Mouse (Mus musculus) fat pad, adult 2 months (tissue): ENCODE data around the gene Ear14.
"Not testable (repeated sequence)": the region's sequence is repeated elsewhere in the genome, so short reads cannot be mapped to it uniquely, and the experiment has no call there.

Source experiments
- DNase-seq: peaks from one replicate; pipeline ENCODE4 v3.0.0-alpha.2; 2011; ENCODE audit warnings: low read depth, low spot score; ENCODE audit errors: extremely low read depth

The Ear14 gene

DNA sequence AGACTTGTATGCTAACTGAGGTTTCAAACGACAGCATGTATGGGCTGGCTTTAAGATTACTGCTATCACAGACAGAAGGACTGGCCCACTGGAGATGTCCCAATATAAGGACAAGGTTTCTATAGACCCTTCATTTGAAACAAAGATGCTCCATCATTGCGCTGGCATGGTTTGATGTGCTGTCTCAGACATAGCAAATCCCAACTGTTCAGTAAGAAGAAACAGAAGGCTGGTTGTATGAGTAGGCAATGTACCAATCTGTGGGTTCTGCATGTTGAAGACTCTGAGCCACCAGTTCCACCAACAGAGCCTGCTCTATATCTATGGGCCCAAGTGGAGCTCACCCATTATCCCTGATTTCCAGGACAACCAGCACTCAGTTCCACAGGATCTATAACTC lies at the start of gene Ear14:
Ear14 (plus strand) TSS at position 277 of the 400 bp plus-strand sequence.
- no peak for DNase-seq

- DNase-seq, result no peak
Measured at GRCm38 (mm10) chr14:51156056-51156735, 47.0 kb upstream of the Ear14 start.

GRCm38 (mm10) chr14:51156736-51157068 lies 46.5 kb upstream of the Ear14 start:
- no peak for DNase-seq

GRCm38 (mm10) chr14:51157072-51157471 lies 46.1 kb upstream of the Ear14 start:
- DNase-seq, result no peak

GRCm38 (mm10) chr14:51161976-51162375 lies 41.2 kb upstream of the Ear14 start, which contains the start of gene Rnase2b:
TSS of gene Rnase2b (plus strand) at chr14:51162260.
- DNase-seq, result not testable (repeated sequence)

DNA sequence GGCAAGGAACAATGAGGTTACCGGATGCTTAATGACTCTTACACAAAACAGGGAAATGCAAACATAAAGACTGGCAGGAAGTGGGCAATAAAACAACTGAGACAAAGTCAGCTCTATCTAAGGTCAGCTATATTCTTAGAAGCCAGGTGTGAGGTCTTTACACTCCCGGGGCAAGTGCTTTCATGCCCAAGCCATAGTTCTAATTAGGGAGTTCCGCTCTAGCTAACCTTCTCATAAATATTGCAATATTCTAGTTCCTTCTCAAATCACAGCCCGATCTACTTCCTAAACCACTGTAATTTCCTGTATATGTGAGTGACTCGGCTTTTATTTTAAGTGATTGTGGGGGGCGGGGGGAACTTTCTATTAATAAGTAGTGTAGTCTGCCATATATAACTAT lies 39.9 kb upstream of the Ear14 start:
- DNase-seq, result not testable (repeated sequence)

GRCm38 (mm10) chr14:51165435-51165834 lies 37.8 kb upstream of the Ear14 start:
- DNase-seq, result no peak

DNA sequence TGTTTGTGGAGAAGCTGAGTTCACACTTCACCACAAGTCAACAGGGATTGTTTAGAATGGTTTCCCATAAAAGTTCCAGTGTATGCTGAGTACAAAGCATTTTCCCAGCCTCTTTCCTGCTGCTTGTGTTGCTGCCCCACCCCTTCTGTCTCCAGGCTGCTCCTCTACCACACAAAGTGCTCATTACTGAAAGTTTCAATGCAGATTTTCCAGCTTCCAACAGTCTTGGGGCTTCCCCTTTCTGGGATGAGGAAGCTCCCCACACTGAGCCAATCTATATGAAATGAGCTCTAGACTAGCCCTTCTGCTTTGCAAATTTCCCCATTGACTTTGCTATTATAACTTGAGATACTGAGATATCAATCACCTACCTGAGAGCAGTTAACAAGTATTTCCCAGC lies 37.1 kb upstream of the Ear14 start:
- DNase-seq, result no peak

- DNase-seq, result not testable (repeated sequence)
Measured at GRCm38 (mm10) chr14:51172095-51172865, 30.9 kb upstream of the Ear14 start.

DNA sequence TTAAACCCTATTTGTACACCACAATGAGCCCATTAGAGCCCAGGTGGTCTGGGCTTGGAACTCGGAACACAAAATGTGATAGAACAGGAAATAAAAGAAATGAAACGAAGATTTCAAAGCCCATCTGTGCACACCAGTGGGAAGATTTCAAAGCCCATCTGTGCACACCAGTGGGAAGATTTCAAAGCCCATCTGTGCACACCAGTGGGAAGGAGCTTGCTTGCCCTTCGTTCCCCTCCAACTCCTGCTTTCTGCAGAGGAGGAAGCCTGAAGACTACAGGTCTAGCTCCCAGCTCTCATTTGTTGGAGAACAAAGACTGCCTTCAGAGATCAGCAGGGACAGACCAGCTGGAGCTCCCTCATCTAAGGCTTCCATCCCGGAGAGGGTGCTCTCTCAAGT lies 30.2 kb upstream of the Ear14 start:
- not testable (repeated sequence) for DNase-seq

GRCm38 (mm10) chr14:51173843-51174242 lies 29.3 kb upstream of the Ear14 start:
- no peak for DNase-seq

DNA sequence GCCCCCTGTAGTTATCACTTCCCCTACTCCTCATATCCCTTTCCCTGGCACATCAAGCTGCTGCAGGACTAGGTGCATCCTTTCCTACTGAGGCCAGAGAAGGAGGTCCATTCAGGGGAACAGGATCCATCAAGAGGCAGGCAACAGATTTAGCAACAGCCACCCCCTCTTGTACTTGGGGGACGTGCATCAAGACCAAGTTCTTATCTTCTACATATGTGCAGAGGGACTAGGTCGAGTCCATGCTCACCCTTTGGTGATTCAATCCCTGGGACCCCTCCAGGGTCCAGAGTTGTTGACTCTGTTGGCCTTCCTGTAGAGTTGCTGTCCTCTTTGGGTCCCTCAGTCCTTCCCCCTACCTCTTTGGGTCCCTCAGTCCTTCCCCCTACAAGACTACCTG lies 22.1 kb upstream of the Ear14 start:
- not testable (repeated sequence) for DNase-seq

DNA sequence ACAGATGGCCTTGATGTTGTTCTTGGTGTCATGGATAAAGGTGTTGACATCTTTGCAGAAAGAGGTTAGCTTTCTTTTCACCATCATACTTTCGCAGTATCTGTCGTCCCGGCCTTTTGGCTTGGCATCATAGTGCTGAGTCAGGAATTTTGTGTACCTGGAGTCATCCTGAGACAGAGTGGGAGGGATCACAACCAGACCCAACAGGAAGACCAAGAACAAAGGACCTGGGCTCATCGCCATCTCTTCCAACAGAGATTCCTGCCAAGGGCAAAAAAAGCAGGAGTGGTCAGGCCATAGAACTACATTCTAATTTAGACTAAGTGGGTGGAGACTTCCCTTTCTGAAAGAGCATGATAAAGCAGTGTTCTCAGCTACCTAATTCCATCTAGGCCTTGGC lies 7.5 kb upstream of the Ear14 start:
- peak; percentile 59 for DNase-seq

GRCm38 (mm10) chr14:51199098-51200023 lies 3.8 kb upstream of the Ear14 start, which contains the start of gene Ang2:
TSS of gene Ang2 (minus strand) at chr14:51199148.
- no peak for DNase-seq

DNA sequence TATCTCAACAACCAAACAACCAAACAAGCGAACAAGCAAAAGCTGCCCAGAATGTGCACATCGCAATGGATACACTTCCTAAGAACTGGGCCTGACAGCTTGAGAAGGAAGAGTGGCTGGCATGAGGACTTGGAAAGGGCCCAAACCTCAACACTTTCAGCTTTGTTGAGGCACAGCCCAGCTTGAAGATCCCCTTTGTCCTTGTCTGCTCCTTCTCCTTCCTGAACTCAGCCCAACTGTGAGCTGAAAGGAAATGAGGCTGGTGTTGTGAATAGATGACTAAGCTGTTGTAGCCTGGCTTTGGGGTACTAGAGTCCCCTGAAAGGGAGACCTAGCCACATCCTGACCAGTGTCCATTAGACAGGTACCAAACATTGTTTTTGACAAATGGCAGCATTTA lies 3.1 kb upstream of the Ear14 start:
- no peak for DNase-seq

GRCm38 (mm10) chr14:51200466-51200865 lies 2.7 kb upstream of the Ear14 start:
- no peak for DNase-seq

GRCm38 (mm10) chr14:51220075-51220474 lies 16.9 kb downstream of the Ear14 start:
- DNase-seq, result not testable (repeated sequence)

DNA sequence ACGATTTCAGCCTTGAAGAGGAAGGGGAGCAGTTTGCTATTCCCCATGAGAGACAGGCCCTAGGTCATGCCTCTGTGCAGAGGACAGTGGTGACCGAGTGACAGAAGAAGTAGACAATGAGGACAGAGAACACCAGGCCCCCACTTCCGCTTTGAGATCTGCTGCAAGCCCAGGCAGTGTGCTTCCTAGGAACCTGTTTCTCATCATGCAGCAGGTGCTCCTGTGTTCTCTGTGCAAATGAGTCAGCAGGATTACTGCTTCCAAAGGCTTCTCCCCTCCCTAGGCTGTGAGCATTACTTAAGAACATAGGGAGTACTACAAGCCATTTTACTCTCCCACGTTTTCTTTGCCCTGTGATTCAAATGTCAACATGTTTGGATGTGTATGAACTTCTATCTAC lies 26.5 kb downstream of the Ear14 start:
- DNase-seq, result not testable (repeated sequence)

DNA sequence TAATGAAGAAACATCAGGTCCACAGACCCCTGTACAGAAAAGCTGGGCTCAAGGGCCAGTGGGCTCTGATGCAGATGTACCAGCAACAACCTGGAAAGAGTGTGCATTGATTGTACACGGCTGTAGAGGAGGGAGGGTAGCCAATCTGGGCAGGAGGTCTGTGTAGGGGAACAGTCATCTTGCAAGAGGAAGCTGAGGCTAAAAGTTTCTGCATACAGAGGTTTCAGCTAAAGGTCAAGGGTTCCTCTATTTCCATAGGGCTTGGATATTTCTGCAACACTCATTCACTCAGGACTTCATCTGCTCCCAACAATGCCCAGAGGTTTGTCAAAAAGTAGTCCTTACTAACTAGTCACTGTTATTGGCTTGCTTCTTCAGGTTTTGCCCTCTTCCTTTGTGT lies 34.3 kb downstream of the Ear14 start:
- not testable (repeated sequence) for DNase-seq

- no peak for DNase-seq
Measured at GRCm38 (mm10) chr14:51240899-51241298, 37.7 kb downstream of the Ear14 start.

DNA sequence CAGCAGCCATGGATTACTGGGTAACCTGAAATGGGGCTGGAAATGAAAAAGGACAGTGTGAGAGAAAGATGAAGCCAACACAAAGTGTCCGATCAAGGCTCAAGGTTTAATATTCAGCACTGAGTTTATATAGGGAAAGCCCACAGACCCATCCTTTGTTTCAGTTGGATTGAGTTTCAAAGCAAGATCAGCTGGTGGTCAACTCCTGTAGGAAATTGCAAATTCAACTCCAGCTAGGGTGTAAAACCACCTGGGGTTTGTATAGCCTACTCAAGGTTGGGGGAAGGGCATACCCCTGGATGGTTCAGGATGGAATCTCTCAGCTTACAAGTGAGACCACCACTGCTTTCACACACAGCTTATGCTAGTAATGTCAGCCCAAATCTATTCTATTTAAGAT lies 44.5 kb downstream of the Ear14 start:
- no peak for DNase-seq
